Mouse (Mus musculus): ENCODE measurements at regions not wholly inside any gene's neighbourhood (a gene's known extent, or its start where the extent isn't known, plus 50 kb on each side); places are given as distances from the start of the nearest gene placed in this dataset.

DNA sequence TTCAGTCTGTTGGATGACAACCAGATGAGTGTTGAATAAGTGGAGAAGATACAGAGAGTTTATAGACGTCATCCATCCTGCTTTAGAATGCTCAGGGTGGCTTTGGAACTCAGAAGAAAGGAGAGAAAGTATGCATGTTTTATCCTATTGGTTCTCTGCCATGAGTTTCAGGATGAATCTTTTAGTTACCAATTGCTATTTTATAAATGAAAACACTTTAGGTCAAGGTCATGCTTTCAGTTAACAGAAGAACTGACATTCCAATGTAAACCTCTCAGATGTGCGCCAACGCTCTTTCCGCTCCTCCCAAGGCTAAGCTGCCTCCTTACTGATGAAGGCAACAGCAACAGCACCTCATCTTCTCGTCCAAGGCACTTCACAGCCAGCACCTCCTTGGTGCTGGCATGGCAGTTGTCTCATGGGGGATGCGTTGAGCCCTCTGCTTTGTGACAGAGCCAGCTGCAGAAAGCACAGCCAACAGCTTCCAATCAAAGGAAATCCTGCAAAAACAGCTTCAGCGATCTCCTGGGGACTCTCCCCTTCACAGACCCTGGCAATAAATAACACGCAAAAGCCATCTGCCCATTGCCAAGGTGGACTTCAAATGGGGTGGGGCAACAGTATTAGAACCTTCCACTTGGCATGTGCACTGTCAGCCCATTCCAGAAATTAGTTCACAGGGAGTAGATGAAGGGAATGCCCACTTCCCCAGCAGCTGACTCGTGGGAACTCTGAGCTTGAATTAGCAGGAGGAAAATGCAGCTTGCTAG, 580.9 kb upstream of the Klf4 start:
- 52% methylated on average over 9 of the region's 9 CpGs for WGBS
- ATAC-seq (ENCODE audit: insufficient number of reproducible peaks, insufficient read depth, low FRiP score, low TSS enrichment, low read depth) = peak; percentile 26; the same call in 1 of the 2 replicates
- peak overlapping the region; percentile 83 for H3K27ac ChIP-seq

GRCm38 (mm10) chr4:56106962-56107361, 574.7 kb upstream of the Klf4 start:
- Histone ChIP-seq H3K4me1 (replicated peaks) (no peaks in the 10 kb centered on the region), H3K36me3 (no peaks in the 10 kb centered on the region), H3K27me3 (no peaks in the 10 kb centered on the region), H3K4me3 (replicated peaks) (no peak overlapping the region), H3K9me3 (no peaks in the 10 kb centered on the region), H3K27ac (no peak overlapping the region), H3K4me2 (no peak overlapping the region), H3K9ac (replicated peaks) (no peak overlapping the region)
- WGBS = 76% methylated on average over 4 of the region's 4 CpGs
- ATAC-seq (ENCODE audit: insufficient number of reproducible peaks, insufficient read depth, low FRiP score, low TSS enrichment, low read depth) = no peak

More for the DNA sequence above, 580.9 kb upstream of the Klf4 start:
- Histone ChIP-seq H3K9ac (replicated peaks) (no peak overlapping the region), H3K9me3 (no peaks in the 10 kb centered on the region), H3K4me1 (replicated peaks) (peaks cover 13% of the 10 kb centered on the region), H3K27me3 (no peaks in the 10 kb centered on the region), H3K4me2 (peak overlapping the region; percentile 50), H3K4me3 (replicated peaks) (peak overlapping the region; percentile 27; the same call in 1 of the 2 replicates), H3K36me3 (no peaks in the 10 kb centered on the region)

DNA sequence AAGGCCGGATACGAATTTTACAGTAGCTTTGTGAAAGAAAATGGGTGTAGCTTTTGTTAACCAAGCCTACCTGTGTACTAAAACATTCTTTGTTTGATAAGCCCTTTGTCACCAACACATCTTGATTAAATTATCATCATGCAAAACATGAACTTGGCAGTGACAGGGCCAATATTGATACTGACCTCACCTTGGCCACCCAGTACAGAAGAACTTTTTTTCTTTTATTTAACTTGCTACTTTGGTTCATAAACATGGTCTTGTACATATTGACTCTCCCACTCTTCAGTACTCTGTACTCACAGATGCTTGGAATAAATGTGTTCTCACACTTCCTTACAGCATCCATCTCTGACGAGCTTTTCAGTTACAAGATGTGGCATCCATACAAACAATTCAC, 570.0 kb upstream of the Klf4 start:
- H3K4me3 ChIP-seq (replicated peaks) = no peak overlapping the region
- no peaks in the 10 kb centered on the region for H3K36me3 ChIP-seq
- no peaks in the 10 kb centered on the region for H3K9me3 ChIP-seq
- no peaks in the 10 kb centered on the region for H3K4me1 ChIP-seq (replicated peaks)
- WGBS = 84% methylated on average over 3 of the region's 3 CpGs
- H3K9ac ChIP-seq (replicated peaks) = no peak overlapping the region
- H3K27ac ChIP-seq = no peak overlapping the region
- no peak overlapping the region for H3K4me2 ChIP-seq
- ATAC-seq (ENCODE audit: insufficient number of reproducible peaks, insufficient read depth, low FRiP score, low TSS enrichment, low read depth) = no peak
- H3K27me3 ChIP-seq = no peaks in the 10 kb centered on the region

- Histone ChIP-seq H3K4me3 (replicated peaks) (no peak overlapping the region), H3K27ac (no peak overlapping the region), H3K4me2 (no peak overlapping the region), H3K36me3 (no peaks in the 10 kb centered on the region), H3K9me3 (no peaks in the 10 kb centered on the region), H3K27me3 (no peaks in the 10 kb centered on the region), H3K4me1 (replicated peaks) (no peaks in the 10 kb centered on the region), H3K9ac (replicated peaks) (no peak overlapping the region)
- no peak for ATAC-seq (ENCODE audit: insufficient number of reproducible peaks, insufficient read depth, low FRiP score, low TSS enrichment, low read depth)
- WGBS = 79% methylated on average over 1 of the region's 1 CpGs
Measured at GRCm38 (mm10) chr4:56090796-56091195, 558.5 kb upstream of the Klf4 start.

DNA sequence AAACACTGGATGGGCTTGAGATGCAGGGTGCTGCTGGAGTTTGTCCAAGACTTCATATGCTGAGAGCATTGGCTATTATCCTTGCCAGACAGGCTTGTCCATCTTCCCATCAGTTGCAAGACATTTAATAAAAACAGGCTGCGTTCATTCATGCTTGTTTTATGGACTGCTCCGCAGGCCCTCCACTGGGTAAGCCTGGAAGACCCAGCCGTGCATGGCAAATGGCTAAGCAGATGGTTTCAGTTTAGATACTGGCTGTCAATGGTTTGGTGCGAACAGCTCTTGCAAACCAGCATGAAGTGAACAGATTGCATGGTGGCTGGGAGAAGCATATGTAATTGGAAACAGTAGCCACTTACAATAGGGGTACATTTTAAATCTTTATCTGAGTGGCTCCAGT, 556.4 kb upstream of the Klf4 start:
- Histone ChIP-seq H3K27ac (no peak overlapping the region), H3K27me3 (no peaks in the 10 kb centered on the region), H3K9me3 (no peaks in the 10 kb centered on the region), H3K9ac (replicated peaks) (no peak overlapping the region), H3K4me2 (no peak overlapping the region), H3K4me1 (replicated peaks) (no peaks in the 10 kb centered on the region), H3K4me3 (replicated peaks) (no peak overlapping the region), H3K36me3 (no peaks in the 10 kb centered on the region)
- WGBS = 16% methylated on average over 4 of the region's 4 CpGs
- ATAC-seq (ENCODE audit: insufficient number of reproducible peaks, insufficient read depth, low FRiP score, low TSS enrichment, low read depth) = no peak

DNA sequence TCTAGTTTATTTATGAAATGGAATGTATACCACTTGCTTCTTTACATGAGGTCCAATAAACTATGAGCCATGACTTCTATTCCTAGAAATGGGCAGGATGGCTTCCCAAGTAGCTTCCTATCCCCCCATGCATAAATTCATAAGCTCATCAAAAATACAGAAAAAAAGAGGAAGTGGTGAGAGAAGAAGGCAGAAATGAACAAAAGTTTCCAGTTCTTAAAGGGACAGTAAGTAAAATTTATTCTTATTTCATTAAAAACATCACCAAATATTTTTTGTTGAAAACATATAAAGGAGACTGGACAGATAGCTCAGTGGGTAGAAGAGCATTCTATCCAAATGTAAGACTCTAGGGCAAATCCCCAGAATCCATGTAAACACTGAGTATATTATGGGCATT, 554.0 kb upstream of the Klf4 start:
- H3K27me3 ChIP-seq = no peaks in the 10 kb centered on the region
- no peaks in the 10 kb centered on the region for H3K4me1 ChIP-seq (replicated peaks)
- H3K4me2 ChIP-seq = no peak overlapping the region
- H3K9ac ChIP-seq (replicated peaks) = no peak overlapping the region
- no peaks in the 10 kb centered on the region for H3K36me3 ChIP-seq
- ATAC-seq (ENCODE audit: insufficient number of reproducible peaks, insufficient read depth, low FRiP score, low TSS enrichment, low read depth) = no peak
- no peaks in the 10 kb centered on the region for H3K9me3 ChIP-seq
- no peak overlapping the region for H3K27ac ChIP-seq
- no peak overlapping the region for H3K4me3 ChIP-seq (replicated peaks)

DNA sequence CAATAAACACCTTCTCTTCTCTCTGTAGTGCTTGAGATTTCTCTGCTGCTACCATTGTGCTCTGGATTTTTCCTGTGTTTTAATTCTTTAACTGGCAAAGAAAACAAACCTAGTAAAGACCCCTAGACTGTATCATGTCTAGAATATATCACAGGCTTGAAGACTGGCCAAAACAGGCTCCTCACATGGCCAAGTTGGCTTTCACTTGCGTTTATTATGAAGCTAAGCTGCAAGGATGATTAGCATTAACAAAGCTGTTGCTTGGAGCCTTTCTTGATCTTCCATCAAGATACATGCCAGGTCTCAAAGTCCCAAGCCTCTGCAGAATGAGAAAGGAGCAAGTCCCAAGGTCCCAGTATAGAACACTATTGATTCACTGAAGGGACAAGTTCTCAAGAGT, 551.9 kb upstream of the Klf4 start:
- Histone ChIP-seq H3K27me3 (no peaks in the 10 kb centered on the region), H3K4me2 (no peak overlapping the region), H3K4me3 (replicated peaks) (no peak overlapping the region), H3K9ac (replicated peaks) (no peak overlapping the region), H3K4me1 (replicated peaks) (no peaks in the 10 kb centered on the region), H3K27ac (no peak overlapping the region), H3K9me3 (no peaks in the 10 kb centered on the region), H3K36me3 (no peaks in the 10 kb centered on the region)
- no peak for ATAC-seq (ENCODE audit: insufficient number of reproducible peaks, insufficient read depth, low FRiP score, low TSS enrichment, low read depth)
- 86% methylated on average over 1 of the region's 1 CpGs for WGBS

DNA sequence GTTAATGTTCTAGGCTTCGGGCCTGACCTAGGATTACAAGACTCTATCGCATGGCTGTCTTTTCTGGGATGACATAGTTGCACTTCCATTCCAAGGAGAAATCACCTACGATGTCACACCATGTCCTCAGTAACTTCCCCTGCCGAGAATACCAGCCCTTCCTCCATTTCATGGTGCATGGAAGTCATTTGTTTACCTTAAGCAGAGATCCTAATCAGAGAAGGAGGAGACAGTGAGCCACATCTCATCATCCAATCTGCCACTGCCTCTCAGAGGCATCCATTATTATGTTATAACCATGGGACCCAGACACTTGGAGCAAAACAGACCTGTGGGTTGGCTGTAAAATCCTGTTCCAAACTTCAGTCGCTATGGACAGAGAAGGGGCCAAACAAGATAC, 550.1 kb upstream of the Klf4 start:
- WGBS = 72% methylated on average over 5 of the region's 5 CpGs
- Histone ChIP-seq H3K9me3 (no peaks in the 10 kb centered on the region), H3K36me3 (no peaks in the 10 kb centered on the region), H3K4me3 (replicated peaks) (no peak overlapping the region), H3K4me2 (no peak overlapping the region), H3K4me1 (replicated peaks) (no peaks in the 10 kb centered on the region), H3K27me3 (no peaks in the 10 kb centered on the region), H3K27ac (no peak overlapping the region), H3K9ac (replicated peaks) (no peak overlapping the region)
- ATAC-seq (ENCODE audit: insufficient number of reproducible peaks, insufficient read depth, low FRiP score, low TSS enrichment, low read depth) = no peak

DNA sequence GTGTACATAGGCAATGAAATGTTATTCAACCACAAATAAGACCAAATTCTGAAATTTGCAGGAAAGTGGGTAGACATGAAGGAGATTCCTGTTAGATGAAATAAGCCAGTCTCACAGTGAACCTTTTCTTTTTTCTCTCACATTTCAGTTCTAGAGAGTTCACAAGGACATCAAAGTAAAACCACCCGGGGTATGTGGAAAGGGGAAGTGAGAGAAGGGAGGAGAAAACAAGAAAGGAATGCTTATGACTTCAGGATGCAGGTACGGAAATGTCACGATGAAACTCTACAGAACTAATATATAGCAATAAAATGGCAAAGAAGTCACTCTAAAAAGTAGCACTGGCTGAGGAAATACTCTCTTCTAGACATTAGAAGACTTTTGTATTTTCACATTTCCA, 548.7 kb upstream of the Klf4 start:
- no peaks in the 10 kb centered on the region for H3K9me3 ChIP-seq
- H3K9ac ChIP-seq (replicated peaks) = no peak overlapping the region
- H3K4me1 ChIP-seq (replicated peaks) = no peaks in the 10 kb centered on the region
- ATAC-seq (ENCODE audit: insufficient number of reproducible peaks, insufficient read depth, low FRiP score, low TSS enrichment, low read depth) = no peak
- H3K4me2 ChIP-seq = no peak overlapping the region
- no peaks in the 10 kb centered on the region for H3K27me3 ChIP-seq
- H3K4me3 ChIP-seq (replicated peaks) = no peak overlapping the region
- 58% methylated on average over 3 of the region's 3 CpGs for WGBS
- H3K36me3 ChIP-seq = no peaks in the 10 kb centered on the region
- H3K27ac ChIP-seq = no peak overlapping the region

GRCm38 (mm10) chr4:56070664-56071334, 538.5 kb upstream of the Klf4 start:
- Histone ChIP-seq H3K27me3 (no peaks in the 10 kb centered on the region), H3K27ac (no peak overlapping the region), H3K4me1 (replicated peaks) (no peaks in the 10 kb centered on the region), H3K4me3 (replicated peaks) (no peak overlapping the region), H3K4me2 (no peak overlapping the region), H3K9ac (replicated peaks) (no peak overlapping the region), H3K9me3 (no peaks in the 10 kb centered on the region), H3K36me3 (no peaks in the 10 kb centered on the region)
- ATAC-seq (ENCODE audit: insufficient number of reproducible peaks, insufficient read depth, low FRiP score, low TSS enrichment, low read depth) = no peak
- 91% methylated on average over 6 of the region's 6 CpGs for WGBS

DNA sequence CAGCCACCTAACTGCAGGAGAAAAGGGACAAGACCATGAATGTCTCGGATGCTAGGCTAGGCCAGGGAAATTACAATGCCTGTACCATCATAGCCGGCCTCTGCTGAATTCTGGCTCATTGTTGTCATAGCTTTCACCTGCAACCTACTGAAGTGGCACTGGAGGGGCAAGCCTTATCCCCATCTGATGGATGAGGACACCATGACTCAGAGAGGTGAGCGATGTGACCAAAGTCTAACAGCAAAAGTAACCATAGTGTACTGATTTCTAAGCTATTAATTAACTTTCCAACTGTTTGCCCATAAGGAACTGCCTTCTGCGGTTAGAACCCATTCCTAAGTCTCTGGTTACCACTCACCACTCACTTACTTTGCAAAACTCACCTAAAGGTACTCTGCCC, 536.6 kb upstream of the Klf4 start:
- H3K27me3 ChIP-seq = no peaks in the 10 kb centered on the region
- H3K9ac ChIP-seq (replicated peaks) = no peak overlapping the region
- H3K4me1 ChIP-seq (replicated peaks) = no peaks in the 10 kb centered on the region
- H3K4me3 ChIP-seq (replicated peaks) = no peak overlapping the region
- H3K27ac ChIP-seq = no peak overlapping the region
- WGBS = 91% methylated on average over 4 of the region's 4 CpGs
- no peak for ATAC-seq (ENCODE audit: insufficient number of reproducible peaks, insufficient read depth, low FRiP score, low TSS enrichment, low read depth)
- H3K9me3 ChIP-seq = no peaks in the 10 kb centered on the region
- no peak overlapping the region for H3K4me2 ChIP-seq
- no peaks in the 10 kb centered on the region for H3K36me3 ChIP-seq

GRCm38 (mm10) chr4:56064657-56065056, 532.4 kb upstream of the Klf4 start:
- H3K27me3 ChIP-seq = no peaks in the 10 kb centered on the region
- no peaks in the 10 kb centered on the region for H3K4me1 ChIP-seq (replicated peaks)
- H3K9me3 ChIP-seq = no peaks in the 10 kb centered on the region
- no peak overlapping the region for H3K27ac ChIP-seq
- no peak overlapping the region for H3K4me3 ChIP-seq (replicated peaks)
- 91% methylated on average over 4 of the region's 4 CpGs for WGBS
- no peak overlapping the region for H3K4me2 ChIP-seq
- ATAC-seq (ENCODE audit: insufficient number of reproducible peaks, insufficient read depth, low FRiP score, low TSS enrichment, low read depth) = no peak
- no peak overlapping the region for H3K9ac ChIP-seq (replicated peaks)
- no peaks in the 10 kb centered on the region for H3K36me3 ChIP-seq

Data from limb, embryonic 12.5 days (tissue).